Mouse (Mus musculus) spleen, embryonic (tissue): ENCODE results near the gene Scn11a.

ENCODE experiments used
- CTCF ChIA-PET: fragments of 350-600 bp; sonication (Branson Sonifier 250); formaldehyde crosslinking; loops from one replicate; lab custom pipeline; 2022; lab: Charles Lee

Gene Scn11a

GRCm38 (mm10) chr9:119796791-119797190 is 28.5 kb downstream of the Scn11a start:
- CTCF ChIA-PET: no interaction called here

GRCm38 (mm10) chr9:119795254-119795912 is 29.9 kb downstream of the Scn11a start:
- CTCF ChIA-PET: no interaction called here

GRCm38 (mm10) chr9:119794470-119794869 is 30.8 kb downstream of the Scn11a start:
- CTCF ChIA-PET: no interaction called here

- CTCF ChIA-PET: no interaction called here
Observed at GRCm38 (mm10) chr9:119792505-119792904, 32.8 kb downstream of the Scn11a start.

- CTCF ChIA-PET: no interaction called here
Observed at GRCm38 (mm10) chr9:119780901-119781300, 44.4 kb downstream of the Scn11a start.

GRCm38 (mm10) chr9:119776661-119777060 is 48.6 kb downstream of the Scn11a start:
- CTCF ChIA-PET: no interaction called here

GRCm38 (mm10) chr9:119768585-119768984 is 56.7 kb downstream of the Scn11a start:
- CTCF ChIA-PET: interaction anchor here (0.6 to 1.4 kb wide), 2 partner anchors 121 to 262 kb away, joined by 3 read pairs; no protein-coding TSS in a partner anchor

- CTCF ChIA-PET: no interaction called here
Observed at GRCm38 (mm10) chr9:119760226-119760625, 65.0 kb downstream of the Scn11a start.

GRCm38 (mm10) chr9:119759457-119759856 is 65.8 kb downstream of the Scn11a start:
- CTCF ChIA-PET: no interaction called here

- CTCF ChIA-PET: interaction anchor here (1.2 kb wide), 1 partner anchor 104 kb away, joined by 3 read pairs; no protein-coding TSS in a partner anchor
Observed at GRCm38 (mm10) chr9:119751507-119751906, 73.7 kb downstream of the Scn11a start.

- CTCF ChIA-PET: no interaction called here
Observed at GRCm38 (mm10) chr9:119749112-119749511, 76.1 kb downstream of the Scn11a start.

GRCm38 (mm10) chr9:119743900-119744299 is 81.4 kb downstream of the Scn11a start:
- CTCF ChIA-PET: no interaction called here

- CTCF ChIA-PET: no interaction called here
Observed at GRCm38 (mm10) chr9:119743312-119743711, 81.9 kb downstream of the Scn11a start.

GRCm38 (mm10) chr9:119741101-119741786 is 84.0 kb downstream of the Scn11a start:
- CTCF ChIA-PET: no interaction called here

GRCm38 (mm10) chr9:119728412-119729097 is 96.7 kb downstream of the Scn11a start:
- CTCF ChIA-PET: interaction anchor here (0.7 kb wide), 1 partner anchor 13 kb away, joined by 4 read pairs; no protein-coding TSS in a partner anchor

- CTCF ChIA-PET: no interaction called here
Observed at GRCm38 (mm10) chr9:119726990-119727389, 98.3 kb downstream of the Scn11a start.

- CTCF ChIA-PET: no interaction called here
Observed at GRCm38 (mm10) chr9:119725293-119725862, 99.9 kb downstream of the Scn11a start.

- CTCF ChIA-PET: no interaction called here
Observed at GRCm38 (mm10) chr9:119719222-119719621, 106.0 kb downstream of the Scn11a start, which contains the start of gene Scn10a. Scn10a (minus strand) TSS chr9:119719322.

GRCm38 (mm10) chr9:119706700-119707099 is 118.6 kb downstream of the Scn11a start:
- CTCF ChIA-PET: no interaction called here
